Mouse (Mus musculus): Measurements from ENCODE around the gene St3gal3. TPM values are rescaled to one million over a fixed set of nuclear protein-coding genes. Genes with fewer than 3 reads are reported as not detected.

St3gal3 gene
- polyA plus RNA-seq, 1 experiment from 2014 or later = 13.2 TPM

- ATAC-seq = peak; percentile 5; the same call in 1 of the 2 replicates
- H3K4me1 ChIP-seq (ENCODE audit: control insufficient read depth, insufficient read depth, low read length) = peaks cover 45% of the 10 kb centered on the region
- WGBS = 16% methylated on average over 8 of the region's 8 CpGs
Observed at GRCm38 (mm10) chr4:117914031-117914430, 220.7 kb downstream of the St3gal3 start.

DNA sequence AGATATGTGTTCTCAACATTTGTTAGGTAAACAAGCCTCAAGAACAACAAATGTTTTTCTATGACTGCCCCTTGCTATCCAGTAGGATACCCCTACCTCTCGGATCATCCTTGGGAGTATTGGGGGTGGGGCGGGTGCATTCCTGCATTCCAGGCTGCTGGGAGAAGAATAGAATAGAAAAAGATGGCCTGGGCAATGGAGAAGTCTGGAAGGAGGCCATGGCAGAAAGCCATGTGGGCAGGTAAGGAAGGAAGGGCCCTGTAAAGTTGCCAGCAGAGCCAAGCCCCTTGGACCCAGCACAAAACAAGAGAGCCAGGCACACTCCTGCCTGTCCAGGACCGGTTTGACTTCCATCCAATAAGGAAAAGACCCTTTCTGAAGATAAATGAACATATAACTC is 221.3 kb downstream of the St3gal3 start:
- Histone ChIP-seq H3K27me3 (ENCODE audit: control insufficient read depth, insufficient read depth, low read depth, low read length) (no peaks in the 10 kb centered on the region), H3K9ac (ENCODE audit: low read depth, low read length) (peak overlapping the region; percentile 35; the same call in 1 of the 2 replicates), H3K4me3 (ENCODE audit: low read depth, low read length) (peak overlapping the region; percentile 83), H3K27ac (ENCODE audit: low read length) (no peak overlapping the region), H3K36me3 (ENCODE audit: control insufficient read depth, insufficient read depth, low read length) (peaks cover 2% of the 10 kb centered on the region; the same call in 1 of the 2 replicates), H3K4me2 (ENCODE audit: low read length) (peak overlapping the region; percentile 99), H3K9me3 (replicated peaks; ENCODE audit: control insufficient read depth, low read length, poor library complexity, severe bottlenecking) (no peaks in the 10 kb centered on the region), H3K4me1 (ENCODE audit: control insufficient read depth, insufficient read depth, low read length) (peaks cover 51% of the 10 kb centered on the region)
- 48% methylated on average over 3 of the region's 3 CpGs for WGBS
- no peak for ATAC-seq

More at GRCm38 (mm10) chr4:117914031-117914430, 220.7 kb downstream of the St3gal3 start:
- peak overlapping the region; percentile 83 for H3K4me3 ChIP-seq (ENCODE audit: low read depth, low read length)
- H3K27me3 ChIP-seq (ENCODE audit: control insufficient read depth, insufficient read depth, low read depth, low read length) = no peaks in the 10 kb centered on the region
- H3K36me3 ChIP-seq (ENCODE audit: control insufficient read depth, insufficient read depth, low read length) = peaks cover 2% of the 10 kb centered on the region; the same call in 1 of the 2 replicates
- H3K9ac ChIP-seq (ENCODE audit: low read depth, low read length) = peak overlapping the region; percentile 85
- H3K27ac ChIP-seq (ENCODE audit: low read length) = no peak overlapping the region
- H3K9me3 ChIP-seq (replicated peaks; ENCODE audit: control insufficient read depth, low read length, poor library complexity, severe bottlenecking) = no peaks in the 10 kb centered on the region
- peak overlapping the region; percentile 99 for H3K4me2 ChIP-seq (ENCODE audit: low read length)

GRCm38 (mm10) chr4:117912685-117913273 is 221.9 kb downstream of the St3gal3 start:
- Histone ChIP-seq H3K4me1 (ENCODE audit: control insufficient read depth, insufficient read depth, low read length) (peaks cover 57% of the 10 kb centered on the region), H3K9ac (ENCODE audit: low read depth, low read length) (peak overlapping the region; percentile 35), H3K9me3 (replicated peaks; ENCODE audit: control insufficient read depth, low read length, poor library complexity, severe bottlenecking) (no peaks in the 10 kb centered on the region), H3K36me3 (ENCODE audit: control insufficient read depth, insufficient read depth, low read length) (peaks cover 2% of the 10 kb centered on the region; the same call in 1 of the 2 replicates), H3K4me2 (ENCODE audit: low read length) (peak overlapping the region; percentile 99), H3K27me3 (ENCODE audit: control insufficient read depth, insufficient read depth, low read depth, low read length) (no peaks in the 10 kb centered on the region), H3K27ac (ENCODE audit: low read length) (no peak overlapping the region), H3K4me3 (ENCODE audit: low read depth, low read length) (peak overlapping the region; percentile 83; the same call in 1 of the 2 replicates)
- WGBS = 63% methylated on average over 7 of the region's 7 CpGs
- no peak for ATAC-seq

- Histone ChIP-seq H3K27me3 (ENCODE audit: control insufficient read depth, insufficient read depth, low read depth, low read length) (no peaks in the 10 kb centered on the region), H3K4me1 (ENCODE audit: control insufficient read depth, insufficient read depth, low read length) (peaks cover 57% of the 10 kb centered on the region), H3K4me3 (ENCODE audit: low read depth, low read length) (no peak overlapping the region), H3K9me3 (replicated peaks; ENCODE audit: control insufficient read depth, low read length, poor library complexity, severe bottlenecking) (no peaks in the 10 kb centered on the region), H3K36me3 (ENCODE audit: control insufficient read depth, insufficient read depth, low read length) (peaks cover 2% of the 10 kb centered on the region; the same call in 1 of the 2 replicates), H3K27ac (ENCODE audit: low read length) (no peak overlapping the region), H3K9ac (ENCODE audit: low read depth, low read length) (peak overlapping the region; percentile 3; the same call in 1 of the 2 replicates), H3K4me2 (ENCODE audit: low read length) (no peak overlapping the region)
- no peak for ATAC-seq
- WGBS = 89% methylated on average over 13 of the region's 13 CpGs
Observed at GRCm38 (mm10) chr4:117912131-117912561, 222.6 kb downstream of the St3gal3 start.

DNA sequence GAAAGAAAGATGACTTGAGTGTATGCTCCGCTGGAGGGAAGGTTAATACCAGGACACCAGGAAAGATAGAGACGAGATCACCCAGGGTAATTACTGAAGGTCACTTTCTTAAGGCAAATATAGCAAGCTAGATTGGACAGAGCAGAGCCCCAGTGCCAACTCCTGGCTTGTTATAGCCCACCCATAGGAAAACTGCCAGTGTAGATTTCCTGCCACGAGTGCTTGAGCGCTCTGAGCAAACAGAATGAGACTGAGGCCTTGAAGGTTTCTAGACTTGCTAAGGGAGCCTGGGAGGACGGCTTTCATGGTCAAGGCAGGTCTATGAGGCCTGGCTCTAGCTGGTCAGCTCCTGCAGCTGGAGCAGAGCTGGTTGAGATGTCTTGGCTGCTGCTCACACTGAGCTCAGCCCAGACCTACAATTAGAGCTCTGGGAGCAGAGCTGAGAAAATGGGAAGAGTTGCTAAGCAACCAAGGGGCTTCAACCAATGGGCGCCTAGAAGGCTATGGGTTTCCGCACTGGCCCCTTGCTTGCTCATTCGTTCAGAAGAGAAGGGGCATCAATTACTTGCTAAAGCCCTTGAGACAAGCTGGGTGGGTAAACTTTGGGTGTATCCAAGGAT is 225.8 kb downstream of the St3gal3 start:
- H3K4me3 ChIP-seq (ENCODE audit: low read depth, low read length) = peak overlapping the region; percentile 23
- H3K27ac ChIP-seq (ENCODE audit: low read length) = peak overlapping the region; percentile 80
- no peaks in the 10 kb centered on the region for H3K27me3 ChIP-seq (ENCODE audit: control insufficient read depth, insufficient read depth, low read depth, low read length)
- 46% methylated on average over 8 of the region's 8 CpGs for WGBS
- H3K9ac ChIP-seq (ENCODE audit: low read depth, low read length) = peak overlapping the region; percentile 56; the same call in 1 of the 2 replicates
- H3K36me3 ChIP-seq (ENCODE audit: control insufficient read depth, insufficient read depth, low read length) = peaks cover 14% of the 10 kb centered on the region
- peak overlapping the region; percentile 57 for H3K4me2 ChIP-seq (ENCODE audit: low read length)
- H3K9me3 ChIP-seq (replicated peaks; ENCODE audit: control insufficient read depth, low read length, poor library complexity, severe bottlenecking) = no peaks in the 10 kb centered on the region
- ATAC-seq = peak; percentile 77
- H3K4me1 ChIP-seq (ENCODE audit: control insufficient read depth, insufficient read depth, low read length) = peaks cover 50% of the 10 kb centered on the region

DNA sequence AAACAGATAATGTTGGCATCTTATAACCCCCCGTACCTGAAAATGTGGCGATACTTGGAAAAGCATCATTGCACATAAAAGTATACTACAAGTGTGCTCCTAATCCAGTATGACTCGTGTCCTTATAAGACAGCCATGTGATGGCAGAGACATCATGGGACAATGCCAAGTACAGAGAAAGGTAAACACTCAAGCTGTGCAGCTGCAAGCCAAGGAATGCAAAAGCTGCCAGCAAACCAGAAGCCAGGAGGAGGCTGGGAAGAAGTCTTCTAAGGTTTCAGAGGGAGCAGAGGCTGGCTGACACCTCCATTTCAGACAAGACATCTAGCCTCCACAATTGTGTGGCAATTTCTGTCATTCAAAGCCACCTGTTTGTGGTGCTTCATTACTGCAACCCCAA is 228.5 kb downstream of the St3gal3 start:
- no peak overlapping the region for H3K9ac ChIP-seq (ENCODE audit: low read depth, low read length)
- no peak overlapping the region for H3K4me3 ChIP-seq (ENCODE audit: low read depth, low read length)
- no peaks in the 10 kb centered on the region for H3K9me3 ChIP-seq (replicated peaks; ENCODE audit: control insufficient read depth, low read length, poor library complexity, severe bottlenecking)
- peaks cover 33% of the 10 kb centered on the region for H3K36me3 ChIP-seq (ENCODE audit: control insufficient read depth, insufficient read depth, low read length)
- no peak for ATAC-seq
- WGBS = 91% methylated on average over 3 of the region's 3 CpGs
- H3K27me3 ChIP-seq (ENCODE audit: control insufficient read depth, insufficient read depth, low read depth, low read length) = no peaks in the 10 kb centered on the region
- H3K4me2 ChIP-seq (ENCODE audit: low read length) = no peak overlapping the region
- H3K4me1 ChIP-seq (ENCODE audit: control insufficient read depth, insufficient read depth, low read length) = peaks cover 32% of the 10 kb centered on the region
- no peak overlapping the region for H3K27ac ChIP-seq (ENCODE audit: low read length)

- Histone ChIP-seq H3K4me2 (ENCODE audit: low read length) (no peak overlapping the region), H3K4me1 (ENCODE audit: control insufficient read depth, insufficient read depth, low read length) (peaks cover 19% of the 10 kb centered on the region), H3K9me3 (replicated peaks; ENCODE audit: control insufficient read depth, low read length, poor library complexity, severe bottlenecking) (no peaks in the 10 kb centered on the region), H3K4me3 (ENCODE audit: low read depth, low read length) (no peak overlapping the region), H3K36me3 (ENCODE audit: control insufficient read depth, insufficient read depth, low read length) (peaks cover 41% of the 10 kb centered on the region), H3K27me3 (ENCODE audit: control insufficient read depth, insufficient read depth, low read depth, low read length) (no peaks in the 10 kb centered on the region), H3K9ac (ENCODE audit: low read depth, low read length) (no peak overlapping the region), H3K27ac (ENCODE audit: low read length) (no peak overlapping the region)
- 92% methylated on average over 8 of the region's 8 CpGs for WGBS
- no peak for ATAC-seq
Observed at GRCm38 (mm10) chr4:117904761-117905160, 230.0 kb downstream of the St3gal3 start.

DNA sequence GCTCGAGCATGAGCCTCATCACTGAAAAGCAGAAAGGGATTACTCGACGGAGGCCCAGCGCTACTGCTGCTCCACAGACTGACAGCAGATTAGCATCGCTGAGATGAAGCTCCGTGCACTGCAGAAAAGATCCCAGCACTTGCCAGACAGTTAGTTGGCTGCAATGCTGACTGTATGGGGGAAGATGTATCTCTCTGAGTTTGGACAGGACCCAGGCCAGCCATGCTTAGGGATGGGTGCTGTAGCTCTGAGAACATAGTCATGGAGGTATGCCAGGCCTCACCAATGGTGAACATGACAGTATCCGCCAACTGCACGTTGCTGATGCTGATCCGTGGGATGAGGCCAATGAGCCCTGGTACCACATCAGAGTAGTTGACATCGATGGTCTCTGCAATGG is 230.6 kb downstream of the St3gal3 start:
- Histone ChIP-seq H3K27ac (ENCODE audit: low read length) (no peak overlapping the region), H3K9me3 (replicated peaks; ENCODE audit: control insufficient read depth, low read length, poor library complexity, severe bottlenecking) (no peaks in the 10 kb centered on the region), H3K9ac (ENCODE audit: low read depth, low read length) (no peak overlapping the region), H3K36me3 (ENCODE audit: control insufficient read depth, insufficient read depth, low read length) (peaks cover 46% of the 10 kb centered on the region), H3K27me3 (ENCODE audit: control insufficient read depth, insufficient read depth, low read depth, low read length) (no peaks in the 10 kb centered on the region), H3K4me3 (ENCODE audit: low read depth, low read length) (no peak overlapping the region), H3K4me2 (ENCODE audit: low read length) (no peak overlapping the region), H3K4me1 (ENCODE audit: control insufficient read depth, insufficient read depth, low read length) (peaks cover 13% of the 10 kb centered on the region)
- no peak for ATAC-seq
- 86% methylated on average over 10 of the region's 10 CpGs for WGBS

- no peak overlapping the region for H3K27ac ChIP-seq (ENCODE audit: low read length)
- ATAC-seq = no peak
Observed at GRCm38 (mm10) chr4:117898111-117898510, 236.6 kb downstream of the St3gal3 start.

More at GRCm38 (mm10) chr4:117898111-117898510, 236.6 kb downstream of the St3gal3 start:
- peaks cover 46% of the 10 kb centered on the region for H3K36me3 ChIP-seq (ENCODE audit: control insufficient read depth, insufficient read depth, low read length)
- no peak overlapping the region for H3K9ac ChIP-seq (ENCODE audit: low read depth, low read length)
- H3K27me3 ChIP-seq (ENCODE audit: control insufficient read depth, insufficient read depth, low read depth, low read length) = no peaks in the 10 kb centered on the region
- no peak overlapping the region for H3K4me3 ChIP-seq (ENCODE audit: low read depth, low read length)
- H3K9me3 ChIP-seq (replicated peaks; ENCODE audit: control insufficient read depth, low read length, poor library complexity, severe bottlenecking) = no peaks in the 10 kb centered on the region
- no peaks in the 10 kb centered on the region for H3K4me1 ChIP-seq (ENCODE audit: control insufficient read depth, insufficient read depth, low read length)
- no peak overlapping the region for H3K4me2 ChIP-seq (ENCODE audit: low read length)
- 87% methylated on average over 3 of the region's 3 CpGs for WGBS
